Mouse (Mus musculus) hindbrain, embryonic 13.5 days (tissue): Measurements from ENCODE around the gene Crebrf. TPM values are rescaled to one million over a fixed set of nuclear protein-coding genes. Genes with fewer than 3 reads are reported as not detected.

Experiments used
- ATAC-seq: fragments of 200-750 bp; cut with Nextera tagmentation; 2 replicates; pipeline ENCODE4 v1.8.0; 2017; ENCODE audit warnings: moderate TSS enrichment; ENCODE audit not compliant: low FRiP score
- H3K27ac ChIP-seq: fragments of 300-500 bp; sonication (generic); 2 replicates; pipeline ENCODE4 v1.5.1; 2015; ENCODE audit warnings: inconsistent platforms, mild to moderate bottlenecking, moderate library complexity
- H3K27me3 ChIP-seq: fragments of 300-500 bp; sonication (generic); 2 replicates; pipeline ENCODE4 v1.6.1; 2015; ENCODE audit warnings: mild to moderate bottlenecking, inconsistent platforms
- H3K36me3 ChIP-seq: fragments of 300-500 bp; sonication (generic); 2 replicates; pipeline ENCODE4 v1.6.1; 2015; ENCODE audit warnings: mild to moderate bottlenecking, inconsistent platforms
- H3K4me1 ChIP-seq: fragments of 300-500 bp; sonication (generic); replicated peaks from 2 replicates; pipeline ENCODE4 v1.6.1; 2015; ENCODE audit warnings: inconsistent platforms
- H3K4me2 ChIP-seq: fragments of 300-500 bp; sonication (generic); 2 replicates; pipeline ENCODE4 v1.6.1; 2015; ENCODE audit warnings: inconsistent platforms, mild to moderate bottlenecking, moderate library complexity
- H3K4me3 ChIP-seq: fragments of 300-500 bp; sonication (generic); 2 replicates; pipeline ENCODE4 v1.5.1; 2015; ENCODE audit warnings: mild to moderate bottlenecking, inconsistent platforms
- H3K9ac ChIP-seq: fragments of 300-500 bp; sonication (generic); 2 replicates; pipeline ENCODE4 v1.6.1; 2015; ENCODE audit warnings: mild to moderate bottlenecking, inconsistent platforms
- H3K9me3 ChIP-seq: fragments of 300-500 bp; sonication (generic); 2 replicates; pipeline ENCODE4 v1.6.1; 2016; ENCODE audit warnings: inconsistent platforms
- WGBS: fragments of 180-500 bp; shearing (Covaris S2); methylation state at CpG from one replicate; pipeline ENCODE4 v1.1.7; 2015; 5-methylcytosine and 5-hydroxymethylcytosine counted together
- polyA plus RNA-seq: library from polyadenylated mRNA; unstranded; fragments of >200 nt; fragmentation: Nextera tagmentation; extraction: Ambion mirVana; gene quantifications from 2 replicates; pipeline ENCODE4 v1.2.1, GENCODE M21; 2015

The Crebrf gene
- polyA plus RNA-seq, 1 experiment from 2014 or later: 15.2 TPM

DNA sequence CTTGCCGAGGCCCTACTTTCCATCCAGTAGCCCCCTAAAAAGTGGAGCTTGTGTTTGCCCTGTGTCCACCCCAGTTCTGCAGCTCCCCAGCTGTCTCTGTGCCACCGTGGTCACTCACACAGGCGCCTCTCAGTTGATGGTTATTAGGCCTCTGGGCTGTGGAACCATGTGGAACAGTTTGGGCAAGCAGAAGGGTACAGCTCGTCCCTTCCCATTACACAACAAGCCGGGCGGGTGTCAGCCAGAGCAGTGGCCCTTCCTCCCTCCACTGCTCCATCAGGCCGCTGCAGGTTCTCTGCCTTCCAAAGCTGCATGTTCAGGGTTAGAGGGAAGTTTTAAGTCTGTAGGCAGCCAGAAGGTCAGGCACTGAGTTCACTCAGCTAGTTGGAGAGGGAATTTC is 24.3 kb upstream of the Crebrf start:
- no peak overlapping the region for H3K27ac ChIP-seq
- WGBS: 89% methylated on average over 7 of the region's 7 CpGs

DNA sequence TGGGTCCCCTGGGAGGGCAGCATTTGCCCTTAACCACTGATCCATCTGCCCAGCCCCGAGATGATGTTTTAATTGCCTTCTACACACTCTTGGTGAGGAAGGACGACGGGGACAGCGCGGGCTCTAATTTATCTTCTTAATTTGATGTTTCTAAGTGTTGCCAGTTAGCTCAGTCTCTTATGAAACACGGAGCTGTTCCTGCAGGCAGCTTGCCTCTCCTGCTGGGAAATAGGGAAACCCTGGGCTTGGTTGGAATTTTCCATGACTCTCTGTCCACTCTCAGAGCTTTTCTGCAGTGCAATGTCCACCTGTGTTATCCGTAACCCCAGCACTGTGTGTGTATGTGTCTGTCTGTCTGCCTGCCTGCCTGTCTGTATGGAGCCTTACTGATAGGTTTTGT is 22.0 kb upstream of the Crebrf start:
- Histone ChIP-seq H3K36me3 (peaks cover 32% of the 10 kb centered on the region), H3K9ac (no peak overlapping the region), H3K27me3 (no peaks in the 10 kb centered on the region), H3K27ac (peak overlapping the region; percentile 30; the same call in 1 of the 2 replicates), H3K9me3 (no peaks in the 10 kb centered on the region), H3K4me3 (no peak overlapping the region), H3K4me2 (no peak overlapping the region), H3K4me1 (peaks cover 20% of the 10 kb centered on the region)
- WGBS: 72% methylated on average over 7 of the region's 7 CpGs
- ATAC-seq: no peak

More for the DNA sequence above, 24.3 kb upstream of the Crebrf start:
- Histone ChIP-seq H3K4me1 (peaks cover 23% of the 10 kb centered on the region), H3K4me2 (no peak overlapping the region), H3K9me3 (no peaks in the 10 kb centered on the region), H3K36me3 (peaks cover 11% of the 10 kb centered on the region), H3K27me3 (no peaks in the 10 kb centered on the region), H3K9ac (no peak overlapping the region), H3K4me3 (no peak overlapping the region)
- ATAC-seq: no peak

DNA sequence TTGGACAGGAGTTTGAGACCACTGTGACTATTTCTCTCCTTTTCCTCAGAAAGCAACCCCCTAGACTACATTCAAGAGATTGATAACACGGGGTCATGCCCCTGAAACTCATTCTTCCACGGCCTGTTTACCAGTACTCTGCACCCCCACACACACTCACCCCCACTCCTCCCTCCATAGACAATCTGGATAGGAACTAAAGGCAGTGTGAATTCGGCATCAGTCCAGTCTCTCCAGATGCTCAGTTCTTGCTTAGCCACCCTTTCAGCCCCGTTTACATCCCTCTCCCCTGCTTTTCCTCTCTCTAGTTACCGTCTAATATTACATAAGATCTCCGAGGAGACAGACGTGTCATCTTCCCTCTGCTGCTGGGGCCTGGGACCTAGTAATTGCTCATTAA is 21.3 kb upstream of the Crebrf start:
- H3K27ac ChIP-seq: no peak overlapping the region
- 76% methylated on average over 7 of the region's 7 CpGs for WGBS
- peaks cover 13% of the 10 kb centered on the region for H3K4me1 ChIP-seq
- H3K4me2 ChIP-seq: no peak overlapping the region
- H3K27me3 ChIP-seq: no peaks in the 10 kb centered on the region
- H3K4me3 ChIP-seq: no peak overlapping the region
- no peaks in the 10 kb centered on the region for H3K9me3 ChIP-seq
- peaks cover 39% of the 10 kb centered on the region for H3K36me3 ChIP-seq
- H3K9ac ChIP-seq: no peak overlapping the region
- no peak for ATAC-seq

DNA sequence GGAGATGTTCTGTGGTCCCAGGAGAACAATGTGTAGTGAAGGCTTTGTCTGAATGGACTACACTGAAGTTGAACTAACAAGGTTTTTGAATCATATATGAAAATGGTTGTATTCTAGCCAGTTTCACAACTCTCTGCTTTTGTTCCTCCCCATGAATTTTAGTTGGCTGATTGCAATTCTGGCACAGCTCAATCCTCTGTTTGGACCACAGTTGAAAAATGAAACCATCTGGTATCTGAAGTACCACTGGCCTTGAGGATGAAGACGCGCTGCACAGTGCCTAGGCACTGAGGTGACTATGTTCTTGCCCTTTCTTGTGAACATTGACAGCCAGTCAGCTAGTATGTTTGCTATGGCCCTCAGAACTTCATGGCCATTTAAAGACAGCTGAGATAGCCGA is 20.3 kb upstream of the Crebrf start:
- WGBS: 95% methylated on average over 3 of the region's 3 CpGs
- no peak overlapping the region for H3K9ac ChIP-seq
- H3K27me3 ChIP-seq: no peaks in the 10 kb centered on the region

DNA sequence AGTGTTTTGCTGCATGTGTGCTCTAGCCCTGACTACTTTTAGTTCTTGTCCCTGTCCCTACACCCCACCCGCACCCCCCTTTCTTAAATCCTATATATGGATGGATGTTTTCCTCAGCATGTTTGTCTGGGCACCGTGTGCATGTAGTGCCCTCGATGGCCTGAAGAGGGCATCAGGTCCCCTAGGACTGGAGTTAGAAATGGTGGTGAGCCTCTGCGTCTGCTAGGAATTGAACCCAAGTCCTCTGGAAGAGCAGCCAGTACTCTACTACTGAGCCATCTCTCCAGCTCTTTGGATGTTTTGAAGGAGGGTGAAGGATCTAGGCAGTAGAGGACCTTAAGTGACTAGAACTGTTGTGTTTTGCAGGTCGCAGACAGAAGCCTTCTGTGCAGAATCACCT is 16.6 kb upstream of the Crebrf start:
- Histone ChIP-seq H3K27me3 (no peaks in the 10 kb centered on the region), H3K9me3 (no peaks in the 10 kb centered on the region), H3K36me3 (peaks cover 71% of the 10 kb centered on the region), H3K4me1 (no peaks in the 10 kb centered on the region), H3K4me2 (no peak overlapping the region), H3K27ac (no peak overlapping the region), H3K4me3 (no peak overlapping the region), H3K9ac (no peak overlapping the region)
- no peak for ATAC-seq
- whole genome bisulfite sequencing: 87% methylated on average over 5 of the region's 5 CpGs

More for the DNA sequence above, 20.3 kb upstream of the Crebrf start:
- no peak overlapping the region for H3K4me3 ChIP-seq
- H3K4me2 ChIP-seq: no peak overlapping the region
- H3K36me3 ChIP-seq: peaks cover 50% of the 10 kb centered on the region
- no peaks in the 10 kb centered on the region for H3K9me3 ChIP-seq
- no peak for ATAC-seq
- H3K27ac ChIP-seq: no peak overlapping the region
- peaks cover 3% of the 10 kb centered on the region for H3K4me1 ChIP-seq

DNA sequence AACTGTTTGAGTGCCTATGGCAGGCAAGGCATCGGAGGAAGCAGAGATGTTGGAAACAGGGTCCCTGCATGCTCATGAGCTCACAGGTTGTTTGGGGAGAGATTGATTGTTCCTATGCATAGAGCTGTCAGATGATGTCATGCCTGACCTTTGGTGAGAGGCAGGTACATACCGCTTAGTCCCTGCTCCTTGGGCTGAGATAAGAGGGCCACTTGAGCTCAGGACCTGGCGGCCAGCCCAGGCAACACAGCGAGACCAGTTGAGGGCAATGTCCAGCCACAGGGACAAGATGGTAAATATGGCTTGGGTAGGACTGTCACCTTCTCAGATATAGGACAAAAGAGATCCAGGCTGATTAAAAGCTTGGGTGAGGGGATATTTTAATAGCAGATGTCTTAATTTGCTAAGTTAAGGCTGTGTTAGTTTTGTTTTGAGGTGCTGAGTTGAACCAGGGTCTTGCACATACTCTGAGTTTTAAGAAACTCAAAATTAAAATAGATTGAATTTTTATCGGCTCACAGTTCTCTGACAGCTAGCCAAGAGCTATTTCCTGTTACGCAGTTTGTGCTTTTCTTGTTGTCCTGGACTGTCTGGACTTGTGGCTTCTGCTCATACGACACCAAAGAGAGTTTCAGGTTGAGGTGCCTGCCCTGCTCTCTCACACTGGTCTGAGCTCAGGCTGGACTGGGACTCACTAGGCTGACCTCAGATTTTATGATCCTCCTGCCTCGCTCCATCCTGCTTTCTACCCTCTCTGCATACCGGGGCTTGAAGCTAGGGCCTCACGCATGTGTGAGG is 15.4 kb upstream of the Crebrf start:
- Histone ChIP-seq H3K9me3 (no peaks in the 10 kb centered on the region), H3K4me2 (no peak overlapping the region), H3K27me3 (no peaks in the 10 kb centered on the region), H3K9ac (no peak overlapping the region), H3K27ac (no peak overlapping the region), H3K4me1 (no peaks in the 10 kb centered on the region), H3K36me3 (peaks cover 77% of the 10 kb centered on the region), H3K4me3 (no peak overlapping the region)
- WGBS: 97% methylated on average over 10 of the region's 10 CpGs
- ATAC-seq: no peak

DNA sequence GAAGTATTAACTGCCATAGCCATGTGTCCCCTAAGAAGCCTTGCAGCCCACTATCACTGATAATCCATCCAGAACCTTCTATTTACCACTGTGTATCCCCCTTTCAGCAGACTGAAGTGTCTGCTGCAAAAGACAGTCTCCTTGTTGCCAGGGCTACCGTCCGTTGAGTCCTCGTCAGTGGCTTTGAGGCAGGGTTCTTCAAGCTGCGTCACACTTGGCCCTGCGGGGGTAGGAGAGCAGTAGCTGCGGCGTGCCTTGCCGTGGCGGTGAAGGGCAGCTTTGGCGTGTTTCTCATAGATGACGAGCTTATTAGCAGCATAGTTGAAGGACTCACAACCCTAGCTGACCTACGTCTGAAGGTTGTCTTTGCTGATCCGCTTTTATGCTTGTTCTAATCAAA is 13.9 kb upstream of the Crebrf start:
- Histone ChIP-seq H3K4me2 (no peak overlapping the region), H3K9ac (no peak overlapping the region), H3K9me3 (no peaks in the 10 kb centered on the region), H3K27me3 (no peaks in the 10 kb centered on the region), H3K4me3 (no peak overlapping the region), H3K4me1 (no peaks in the 10 kb centered on the region), H3K36me3 (peaks cover 62% of the 10 kb centered on the region), H3K27ac (no peak overlapping the region)
- no peak for ATAC-seq
- WGBS: 77% methylated on average over 13 of the region's 13 CpGs

DNA sequence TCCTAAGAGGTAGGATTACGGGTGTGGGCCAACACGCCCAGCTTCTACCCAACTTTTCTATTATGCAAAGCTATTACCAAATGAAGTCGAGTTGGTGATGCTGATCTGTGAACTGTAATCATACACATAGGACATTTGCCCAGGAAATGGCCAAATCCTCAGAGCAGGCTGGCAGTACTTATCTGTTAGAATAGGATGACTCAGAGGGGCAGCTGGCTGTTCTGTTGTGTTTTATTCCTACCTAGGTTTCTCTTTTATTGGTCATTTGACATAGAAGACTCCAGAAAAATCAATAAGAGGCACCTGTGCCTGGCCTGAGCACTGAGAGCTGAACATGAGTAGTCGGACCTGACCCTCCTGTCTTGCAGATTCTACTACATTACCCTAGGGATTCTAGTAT is 12.8 kb upstream of the Crebrf start:
- no peaks in the 10 kb centered on the region for H3K9me3 ChIP-seq
- peaks cover 53% of the 10 kb centered on the region for H3K36me3 ChIP-seq
- no peak for ATAC-seq
- H3K4me2 ChIP-seq: no peak overlapping the region
- H3K4me1 ChIP-seq: no peaks in the 10 kb centered on the region; the same call in 1 of the 2 replicates
- no peak overlapping the region for H3K27ac ChIP-seq
- WGBS: 87% methylated on average over 4 of the region's 4 CpGs
- H3K4me3 ChIP-seq: no peak overlapping the region
- H3K27me3 ChIP-seq: no peaks in the 10 kb centered on the region
- no peak overlapping the region for H3K9ac ChIP-seq

DNA sequence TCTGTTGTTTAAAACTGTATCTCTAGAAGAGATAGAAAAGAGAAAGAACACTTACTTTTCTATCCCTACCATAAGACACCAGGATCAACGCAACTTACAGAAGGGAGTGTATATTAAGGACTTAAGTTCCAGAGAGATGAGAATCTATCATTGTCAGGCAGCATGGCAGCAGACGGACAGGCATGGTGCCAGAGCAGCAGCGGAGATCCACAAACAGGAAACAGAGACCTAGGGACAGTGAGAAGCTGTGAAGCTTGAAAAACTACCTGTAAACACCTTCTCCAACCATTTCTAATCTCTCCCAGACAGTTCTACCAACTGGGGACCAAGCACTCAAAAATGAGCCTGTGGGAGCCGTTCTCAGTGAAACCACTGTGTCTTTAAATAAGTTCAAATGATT is 11.8 kb upstream of the Crebrf start:
- Histone ChIP-seq H3K4me2 (no peak overlapping the region), H3K27ac (no peak overlapping the region), H3K27me3 (no peaks in the 10 kb centered on the region), H3K36me3 (peaks cover 43% of the 10 kb centered on the region), H3K4me1 (no peaks in the 10 kb centered on the region; the same call in 1 of the 2 replicates), H3K9me3 (no peaks in the 10 kb centered on the region), H3K9ac (no peak overlapping the region), H3K4me3 (no peak overlapping the region)
- ATAC-seq: no peak
- 88% methylated on average over 4 of the region's 4 CpGs for WGBS

DNA sequence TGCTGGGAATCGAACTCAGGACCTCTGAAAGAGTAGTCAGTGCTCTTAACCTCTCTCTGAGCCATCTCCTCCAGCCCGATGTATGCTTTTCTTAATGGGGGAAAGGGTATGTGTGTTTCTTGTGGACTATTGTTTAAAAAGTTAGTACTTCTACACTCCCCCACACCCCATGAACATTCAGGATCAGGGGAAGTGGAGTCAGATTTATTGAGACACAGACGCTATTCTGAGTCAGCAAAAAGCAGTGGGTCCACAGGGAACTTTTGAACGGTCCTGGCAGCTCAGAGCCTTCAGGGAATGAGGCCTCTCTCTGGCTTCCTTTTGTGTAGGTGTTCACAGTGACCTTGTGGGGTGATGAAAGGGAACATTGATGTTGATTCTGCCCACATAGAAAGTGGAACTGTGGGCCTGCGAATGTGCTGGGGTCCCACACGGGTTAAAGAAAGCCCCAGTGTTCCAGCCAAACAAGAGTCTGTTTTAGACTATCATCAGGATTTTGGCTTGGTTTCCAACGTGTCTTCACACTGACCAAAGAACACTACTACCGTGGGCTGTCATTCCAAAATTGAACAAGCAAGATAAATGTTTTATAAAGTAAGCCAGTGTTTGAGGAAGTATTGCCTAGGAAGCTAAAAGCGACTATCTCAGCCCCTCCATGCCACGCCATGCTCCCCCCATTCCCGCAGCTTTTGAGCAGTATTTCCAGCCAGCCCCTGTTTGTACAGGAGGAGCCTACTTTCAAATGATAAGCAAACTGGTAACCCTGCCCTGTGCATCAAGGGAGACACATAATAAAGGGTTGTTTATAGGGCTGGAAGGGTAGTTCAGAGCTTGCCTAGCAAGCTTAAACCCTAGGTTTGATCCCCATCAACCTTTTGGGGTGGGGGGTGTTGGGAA is 9.7 kb upstream of the Crebrf start:
- Histone ChIP-seq H3K9ac (no peak overlapping the region), H3K27ac (0 out of 2 replicates have a peak overlapping the region, but pooled peaks have one; percentile 24), H3K36me3 (peaks cover 24% of the 10 kb centered on the region), H3K27me3 (no peaks in the 10 kb centered on the region), H3K9me3 (no peaks in the 10 kb centered on the region), H3K4me2 (no peak overlapping the region), H3K4me1 (peaks cover 16% of the 10 kb centered on the region), H3K4me3 (no peak overlapping the region)
- no peak for ATAC-seq
- WGBS: 78% methylated on average over 11 of the region's 11 CpGs

DNA sequence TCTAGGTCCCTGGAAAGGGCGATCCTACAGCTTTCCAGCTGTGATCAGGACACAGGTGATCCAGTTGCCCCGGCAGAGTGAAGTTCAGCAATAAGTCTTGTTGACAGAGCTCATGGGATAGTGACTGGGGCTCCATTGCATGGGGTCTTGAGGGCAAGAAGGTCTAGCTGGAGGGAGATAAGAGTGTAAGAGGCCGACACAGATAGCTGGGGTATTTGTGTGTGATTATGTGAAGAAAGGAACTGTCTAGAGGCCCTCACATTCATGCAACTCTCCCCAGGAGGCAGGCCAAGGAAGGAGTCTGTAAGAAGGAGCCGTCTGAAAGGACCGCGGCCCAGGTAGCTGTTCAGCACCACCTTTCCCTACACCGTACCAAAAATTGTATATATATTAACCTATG is 8.4 kb upstream of the Crebrf start:
- no peak overlapping the region for H3K27ac ChIP-seq
- ATAC-seq: no peak
- H3K4me2 ChIP-seq: no peak overlapping the region
- H3K4me1 ChIP-seq: peaks cover 16% of the 10 kb centered on the region
- H3K4me3 ChIP-seq: no peak overlapping the region
- 77% methylated on average over 7 of the region's 7 CpGs for WGBS
- H3K27me3 ChIP-seq: 0 out of 2 replicates have a peak, but pooled peaks cover 2% of the 10 kb centered on the region
- no peak overlapping the region for H3K9ac ChIP-seq
- no peaks in the 10 kb centered on the region for H3K9me3 ChIP-seq
- peaks cover 12% of the 10 kb centered on the region for H3K36me3 ChIP-seq

DNA sequence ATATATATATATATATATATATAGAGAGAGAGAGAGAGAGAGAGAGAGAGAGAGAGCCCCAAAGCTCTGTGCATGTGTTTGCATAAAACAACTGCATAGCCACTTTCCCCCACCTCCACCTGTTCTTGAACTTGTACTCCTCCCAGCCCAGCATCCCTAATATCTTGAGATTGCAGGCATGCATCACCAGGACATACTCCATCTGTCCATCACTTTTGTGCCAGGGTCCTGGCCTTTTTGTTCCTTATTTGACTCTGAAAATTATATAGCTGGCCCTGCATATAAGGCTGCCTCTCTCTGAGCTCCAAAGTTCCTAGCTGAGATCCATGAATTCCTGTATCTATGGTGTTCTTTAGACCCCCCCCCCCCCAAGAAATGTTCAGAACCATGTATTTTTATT is 7.0 kb upstream of the Crebrf start:
- Histone ChIP-seq H3K9ac (no peak overlapping the region), H3K9me3 (no peaks in the 10 kb centered on the region), H3K4me2 (no peak overlapping the region), H3K36me3 (peaks cover 6% of the 10 kb centered on the region), H3K4me3 (no peak overlapping the region), H3K27ac (no peak overlapping the region), H3K27me3 (0 out of 2 replicates have a peak, but pooled peaks cover 2% of the 10 kb centered on the region), H3K4me1 (peaks cover 16% of the 10 kb centered on the region)
- ATAC-seq: no peak
